Mouse (Mus musculus): ENCODE measurements around the gene Dnah2.

Gene Dnah2

DNA sequence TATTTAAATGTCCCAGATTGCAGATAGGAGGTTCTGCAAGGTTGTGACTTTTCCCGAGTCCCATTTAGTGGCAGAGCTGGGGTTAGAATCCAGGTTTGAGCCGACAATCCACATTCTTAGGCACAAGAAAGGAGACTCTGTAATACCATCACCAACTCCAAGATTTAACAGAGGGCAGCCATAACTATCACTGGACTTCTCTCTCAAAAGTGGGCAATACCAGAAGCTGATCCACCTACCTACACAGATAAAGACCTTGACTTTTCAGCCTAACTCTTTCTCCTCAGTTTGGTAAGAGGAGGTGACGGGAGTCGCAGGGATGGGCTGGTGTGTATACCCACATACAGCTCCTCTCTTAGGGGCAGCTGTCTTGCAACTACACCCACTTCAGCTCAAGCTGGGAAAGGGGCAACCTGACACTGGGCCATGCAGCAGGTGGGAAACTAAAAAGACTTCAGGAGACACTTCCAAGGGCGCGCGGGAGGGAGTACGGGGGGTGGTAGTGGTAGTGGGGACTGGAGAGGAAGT lies 131.9 kb downstream of the Dnah2 start:
- in situ Hi-C loops (cut with MboI; ENCODE audit: low pct_unique_long_range_greater_than_20kb in 1 of 2, low sequenced_read_pairs in 2 of 2, unreplicated experiment in 1 of 2): loop anchor here in 1 of 2 experiments (25.0 kb wide), 2 partner anchors 195 to 295 kb away; partner anchors contain the start of genes Atp1b2, Sat2 and Shbg

DNA sequence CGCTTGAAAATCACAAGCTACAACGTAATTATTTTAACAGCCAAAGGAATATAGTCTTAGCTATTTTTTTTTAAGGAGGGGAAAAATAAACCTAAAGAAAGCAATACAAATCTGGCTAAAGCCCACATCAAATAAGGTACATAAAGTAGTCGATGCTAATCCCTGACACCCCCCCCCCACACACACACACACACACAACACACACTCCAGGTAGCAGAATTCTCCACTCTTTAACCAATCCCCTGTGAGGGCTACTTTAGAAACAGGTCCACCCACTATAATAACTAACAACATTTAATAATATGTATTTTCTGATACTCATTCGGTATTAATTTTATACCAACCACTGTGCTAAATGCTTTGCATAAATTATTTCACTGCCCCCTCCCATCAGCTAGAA lies 132.4 kb downstream of the Dnah2 start:
- in situ Hi-C loops (cut with MboI; ENCODE audit: low pct_unique_long_range_greater_than_20kb in 1 of 2, low sequenced_read_pairs in 2 of 2, unreplicated experiment in 1 of 2): loop anchor here in 1 of 2 experiments (25.0 kb wide), 2 partner anchors 196 to 296 kb away; partner anchors contain the start of genes Atp1b2, Sat2 and Shbg

DNA sequence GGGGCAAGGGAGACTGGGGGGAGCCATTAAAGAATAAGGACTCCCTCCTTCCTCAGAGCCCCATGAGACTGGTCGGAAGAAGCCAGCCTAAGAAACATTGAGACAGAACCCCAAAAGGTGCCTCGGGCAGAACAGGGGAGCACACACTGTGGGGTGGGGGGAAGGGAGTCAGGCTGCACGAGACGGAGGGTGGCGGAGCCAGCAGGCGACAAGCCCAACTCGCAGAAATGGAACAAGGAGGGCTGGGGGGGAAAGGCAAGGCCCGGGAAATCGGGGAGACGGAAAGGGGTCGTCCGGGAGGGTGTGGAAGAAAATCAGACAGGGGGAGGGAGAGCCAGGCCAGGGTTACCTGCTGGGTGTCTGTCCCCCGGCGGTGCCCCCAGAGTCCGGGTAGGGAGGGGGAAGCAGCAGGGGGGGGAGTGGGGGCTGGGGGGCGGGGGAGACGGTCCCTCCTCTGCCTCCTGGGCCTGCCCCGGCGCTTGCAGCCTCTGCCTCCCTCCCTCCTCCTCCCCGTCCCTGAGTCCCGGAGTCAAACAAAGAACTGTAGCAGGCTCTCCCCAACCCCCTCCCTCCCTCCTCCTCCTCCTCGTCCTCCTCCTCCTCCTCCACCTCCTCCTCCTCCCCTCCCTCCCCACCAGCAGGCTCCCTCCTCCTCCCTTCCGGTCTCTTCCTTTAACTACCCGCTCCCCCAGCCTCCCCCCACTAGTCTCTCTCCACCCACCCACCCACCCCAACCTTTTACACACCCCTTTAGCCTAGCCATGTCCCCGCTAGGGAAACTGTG lies 133.1 kb downstream of the Dnah2 start:
- in situ Hi-C loops (cut with MboI; ENCODE audit: low pct_unique_long_range_greater_than_20kb in 1 of 2, low sequenced_read_pairs in 2 of 2, unreplicated experiment in 1 of 2): loop anchor here in 1 of 2 experiments (25.0 kb wide), 2 partner anchors 196 to 296 kb away; partner anchors contain the start of genes Atp1b2, Sat2 and Shbg

DNA sequence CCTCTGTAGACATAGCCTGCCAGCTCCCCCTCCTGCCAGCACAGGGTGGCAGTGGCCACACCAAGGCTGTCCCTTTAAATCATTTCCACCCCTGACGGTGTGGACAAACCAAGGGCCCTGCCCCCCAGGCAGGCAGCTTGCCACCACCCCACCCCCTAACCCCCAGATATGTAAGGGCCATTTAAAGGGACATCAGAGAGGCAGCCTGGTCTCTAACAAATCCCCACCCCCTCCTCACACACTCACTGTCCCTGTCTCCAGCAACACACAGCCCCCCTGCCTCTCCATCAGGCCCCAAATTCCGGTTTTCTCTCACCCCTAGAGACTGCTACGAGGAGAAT lies 133.6 kb downstream of the Dnah2 start:
- in situ Hi-C loops (cut with MboI; ENCODE audit: low pct_unique_long_range_greater_than_20kb in 1 of 2, low sequenced_read_pairs in 2 of 2, unreplicated experiment in 1 of 2): loop anchor here in 1 of 2 experiments (25.0 kb wide), 2 partner anchors 197 to 297 kb away; partner anchors contain the start of genes Atp1b2, Sat2 and Shbg

DNA sequence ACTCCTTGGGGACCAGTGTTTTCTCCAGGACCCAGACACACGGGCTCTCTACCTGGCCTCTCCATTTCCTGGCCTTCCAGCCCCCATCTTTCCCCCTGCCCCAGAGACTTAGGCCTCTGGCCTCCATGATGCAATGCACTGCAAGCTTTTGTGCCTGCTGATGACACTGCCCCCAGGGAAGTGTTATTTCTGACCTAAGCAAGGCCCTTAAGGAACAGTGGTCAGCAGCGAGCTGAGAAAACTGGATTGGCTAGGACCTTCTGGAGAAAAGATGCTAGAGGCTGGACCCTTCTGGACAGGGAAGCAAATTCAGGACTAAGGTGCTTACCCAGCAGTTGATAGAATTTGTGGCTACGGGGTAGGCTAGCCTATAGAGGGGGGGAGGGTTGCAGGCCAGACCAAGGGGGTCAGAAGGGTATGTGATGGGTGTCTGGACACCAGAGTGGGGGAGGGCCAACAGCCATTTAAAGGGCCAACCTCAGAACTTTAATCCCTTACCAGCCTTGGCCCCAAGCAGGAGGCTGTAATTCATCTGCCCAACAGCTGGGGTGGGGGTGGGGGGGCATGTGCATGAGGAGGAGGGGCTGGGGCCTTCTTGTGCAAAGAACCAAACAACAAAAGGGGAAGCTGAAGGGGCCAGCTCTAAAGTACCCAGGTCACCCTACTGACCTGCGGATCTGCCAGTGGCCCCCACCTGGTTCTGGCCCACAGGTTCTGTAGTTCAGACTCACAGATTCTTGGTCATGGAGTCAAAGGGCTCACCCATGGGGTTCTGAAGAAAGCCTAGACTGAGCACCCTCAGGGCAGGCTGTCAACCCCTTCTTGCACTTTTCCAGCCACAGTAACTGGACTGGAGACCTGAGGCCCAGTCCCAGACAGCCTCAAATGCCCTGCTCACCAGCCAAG lies 134.2 kb downstream of the Dnah2 start:
- in situ Hi-C loops (cut with MboI; ENCODE audit: low pct_unique_long_range_greater_than_20kb in 1 of 2, low sequenced_read_pairs in 2 of 2, unreplicated experiment in 1 of 2): loop anchor here in 1 of 2 experiments (25.0 kb wide), 2 partner anchors 198 to 298 kb away; partner anchors contain the start of genes Atp1b2, Sat2 and Shbg

DNA sequence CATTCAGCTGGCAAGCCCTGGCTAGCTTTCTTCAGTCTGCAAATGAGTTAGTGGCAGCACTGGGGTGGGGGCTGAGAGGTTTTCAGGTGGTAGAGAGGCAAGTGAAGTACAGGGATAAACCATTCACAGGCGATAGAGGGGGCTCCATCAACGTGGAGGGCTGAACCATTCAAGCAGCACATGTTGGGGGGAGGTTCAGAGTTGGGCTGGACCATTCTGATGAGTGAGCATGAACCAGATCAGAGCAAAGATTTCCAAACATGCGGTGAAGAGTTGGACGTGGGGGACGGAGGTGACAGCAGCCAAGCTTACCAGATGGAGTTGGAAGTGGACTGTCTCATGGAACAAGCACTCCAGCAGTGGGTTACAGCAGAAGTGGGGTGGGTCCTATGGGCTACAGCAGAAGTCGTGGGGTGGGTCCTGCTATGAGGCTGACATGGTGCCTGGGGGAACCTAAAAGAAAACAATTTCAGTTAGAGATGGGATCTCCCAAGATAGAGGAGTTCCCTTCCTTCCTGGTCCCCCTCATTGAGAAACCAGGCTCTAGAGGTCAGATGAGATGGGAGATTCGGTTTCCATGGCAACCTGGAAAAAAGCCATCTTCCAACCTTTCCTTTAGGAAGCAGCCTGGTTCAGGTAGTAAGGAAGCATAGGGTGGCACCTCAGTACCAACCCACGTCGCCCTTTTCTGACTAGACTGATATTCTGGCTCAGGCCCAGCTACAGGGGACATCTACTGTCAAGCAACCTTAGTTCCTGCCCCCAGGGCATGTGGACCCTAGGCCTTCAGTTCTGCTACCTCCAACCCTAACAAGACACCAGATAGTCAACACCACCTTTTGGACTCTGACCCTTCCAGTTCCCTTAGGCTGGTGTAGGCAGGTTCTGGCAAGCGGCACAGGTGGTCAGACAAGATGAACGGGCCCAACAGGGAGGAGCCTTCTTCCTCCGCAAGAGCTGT lies 135.4 kb downstream of the Dnah2 start, which contains the start of gene Kdm6b:
TSS of gene Kdm6b (minus strand) at position 455 of the 961 bp plus-strand sequence.
- in situ Hi-C loops (cut with MboI; ENCODE audit: low pct_unique_long_range_greater_than_20kb in 1 of 2, low sequenced_read_pairs in 2 of 2, unreplicated experiment in 1 of 2): loop anchor here in 1 of 2 experiments (25.0 kb wide), 2 partner anchors 199 to 299 kb away; partner anchors contain the start of genes Atp1b2, Sat2 and Shbg

DNA sequence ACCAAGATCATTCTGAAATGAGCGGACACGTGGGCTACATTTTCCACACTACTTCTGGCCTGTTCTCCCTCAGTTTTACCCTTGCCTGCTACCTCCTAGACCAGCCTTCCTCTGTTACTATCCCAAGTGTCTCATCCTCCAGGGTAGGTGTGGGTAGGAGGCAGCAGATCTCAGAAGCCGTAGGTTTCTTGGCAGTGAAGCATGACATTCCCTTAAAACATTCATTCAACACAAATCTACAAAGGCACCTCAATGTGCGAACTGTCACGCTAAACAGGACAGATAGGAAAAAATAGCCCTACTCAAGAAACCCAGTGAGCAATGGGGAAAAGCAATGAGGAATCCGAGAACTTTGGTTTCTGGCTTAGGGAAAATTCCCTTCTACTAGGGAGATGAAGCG lies 136.4 kb downstream of the Dnah2 start:
- in situ Hi-C loops (cut with MboI; ENCODE audit: low pct_unique_long_range_greater_than_20kb in 1 of 2, low sequenced_read_pairs in 2 of 2, unreplicated experiment in 1 of 2): loop anchor here in 1 of 2 experiments (25.0 kb wide), 2 partner anchors 200 to 300 kb away; partner anchors contain the start of genes Atp1b2, Sat2 and Shbg

DNA sequence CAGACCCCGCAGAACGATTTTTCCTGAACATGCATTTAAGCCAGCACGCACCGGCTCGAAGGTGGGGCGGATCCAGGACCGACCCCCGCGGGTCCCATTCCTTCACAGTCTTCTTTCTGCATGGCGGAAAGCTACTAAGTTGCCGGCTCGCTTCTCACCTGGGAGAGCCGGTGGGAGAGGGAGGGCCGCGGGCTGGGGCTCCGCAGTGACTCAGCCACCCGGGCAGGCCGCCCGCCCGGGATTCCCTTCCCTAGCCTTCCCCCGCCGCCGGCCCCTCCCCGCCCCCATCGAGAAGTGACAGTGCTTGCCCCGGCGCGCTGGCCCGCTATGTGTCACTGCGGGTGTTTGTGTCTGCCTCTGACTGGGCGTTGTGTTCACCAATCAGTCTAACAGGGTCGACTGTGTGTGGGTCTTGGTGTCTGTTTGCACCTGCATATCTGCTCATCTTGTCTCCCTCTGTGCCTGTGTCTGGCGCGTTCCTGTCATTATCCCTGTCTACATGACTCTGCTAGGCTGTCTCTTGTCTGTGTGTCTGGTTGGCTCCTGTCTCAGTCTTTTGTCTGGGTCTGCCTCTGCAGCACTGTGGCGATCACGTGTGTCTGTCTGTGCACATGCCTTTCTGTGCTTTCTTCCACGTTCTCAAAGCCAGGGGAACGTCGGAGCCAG lies 137.2 kb downstream of the Dnah2 start:
- in situ Hi-C loops (cut with MboI; ENCODE audit: low pct_unique_long_range_greater_than_20kb in 1 of 2, low sequenced_read_pairs in 2 of 2, unreplicated experiment in 1 of 2): loop anchor here in 1 of 2 experiments (25.0 kb wide), 2 partner anchors 201 to 301 kb away; partner anchors contain the start of genes Atp1b2, Sat2 and Shbg

DNA sequence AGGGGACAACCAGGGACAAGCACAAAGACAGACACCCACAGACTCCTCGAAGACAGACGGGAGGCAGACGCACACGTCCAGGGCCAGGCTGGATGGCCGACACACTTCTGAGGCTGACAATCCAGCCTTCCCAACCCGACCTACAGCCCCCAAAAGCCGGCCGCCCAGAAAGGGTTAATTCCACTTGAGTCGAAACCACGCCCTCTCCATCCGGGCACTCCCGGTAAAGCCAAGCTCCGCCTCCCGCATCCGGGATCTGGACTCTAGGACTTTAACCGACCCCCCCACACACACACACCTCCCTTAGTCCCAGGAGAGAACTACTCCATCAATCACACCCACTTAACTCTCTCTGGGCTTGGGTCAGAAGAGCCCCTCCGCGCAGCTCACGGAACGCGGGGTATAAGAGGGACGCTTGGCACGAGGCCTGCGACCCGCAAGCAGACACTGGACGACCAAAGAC lies 137.8 kb downstream of the Dnah2 start:
- in situ Hi-C loops (cut with MboI; ENCODE audit: low pct_unique_long_range_greater_than_20kb in 1 of 2, low sequenced_read_pairs in 2 of 2, unreplicated experiment in 1 of 2): loop anchor here in 1 of 2 experiments (25.0 kb wide), 2 partner anchors 201 to 301 kb away; partner anchors contain the start of genes Atp1b2, Sat2 and Shbg

DNA sequence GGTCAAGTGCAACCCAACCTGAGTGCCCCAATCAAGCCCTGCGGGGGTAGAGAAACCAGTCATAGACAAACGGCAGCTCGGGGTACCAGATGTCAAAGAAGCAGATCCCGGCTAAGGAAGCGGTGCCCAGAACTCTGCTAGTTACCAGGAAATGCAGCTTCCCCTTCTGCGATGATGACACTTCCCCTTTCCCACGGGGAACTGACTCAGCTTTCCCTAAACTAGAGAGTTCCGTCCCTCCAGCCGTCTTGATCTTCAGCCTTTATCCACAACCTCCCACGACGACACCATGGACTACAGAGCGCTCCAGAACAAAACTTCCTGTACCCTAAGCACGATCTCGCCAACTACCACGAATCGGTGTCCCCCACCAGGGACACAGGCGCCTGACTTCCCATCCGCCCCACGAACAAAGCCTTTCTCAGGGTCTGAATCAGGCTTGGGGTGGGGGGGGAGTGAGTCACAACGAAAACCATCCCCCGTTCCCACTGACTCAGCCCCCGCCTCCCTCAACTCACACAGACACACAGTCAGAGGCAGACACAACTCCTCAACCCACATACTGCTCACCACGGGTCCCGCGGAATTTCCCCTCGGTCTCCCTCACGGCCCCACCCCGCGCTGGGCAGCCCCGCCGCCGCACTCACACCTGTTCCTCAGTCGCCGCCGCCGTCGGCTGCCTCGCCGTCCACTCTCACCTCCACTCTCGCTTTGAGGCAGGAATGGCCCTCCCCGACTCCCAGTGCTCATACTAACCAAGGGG lies 138.4 kb downstream of the Dnah2 start:
- in situ Hi-C loops (cut with MboI; ENCODE audit: low pct_unique_long_range_greater_than_20kb in 1 of 2, low sequenced_read_pairs in 2 of 2, unreplicated experiment in 1 of 2): loop anchor here in 1 of 2 experiments (25.0 kb wide), 2 partner anchors 202 to 302 kb away; partner anchors contain the start of genes Atp1b2, Sat2 and Shbg

DNA sequence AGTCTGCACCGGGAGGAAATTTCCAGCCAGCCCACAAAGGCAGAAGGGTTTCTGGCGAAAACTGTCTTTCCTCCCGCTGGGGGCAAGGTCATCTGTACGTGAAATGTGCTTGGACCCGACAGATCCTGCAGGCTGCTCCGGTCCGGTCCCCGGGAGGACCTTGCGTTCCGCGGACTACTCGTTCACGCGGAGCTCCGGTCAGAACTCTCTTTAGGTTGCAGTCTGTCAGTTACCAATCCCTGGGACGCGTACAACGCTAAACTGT lies 138.9 kb downstream of the Dnah2 start:
- in situ Hi-C loops (cut with MboI; ENCODE audit: low pct_unique_long_range_greater_than_20kb in 1 of 2, low sequenced_read_pairs in 2 of 2, unreplicated experiment in 1 of 2): loop anchor here in 1 of 2 experiments (25.0 kb wide), 2 partner anchors 202 to 302 kb away; partner anchors contain the start of genes Atp1b2, Sat2 and Shbg

DNA sequence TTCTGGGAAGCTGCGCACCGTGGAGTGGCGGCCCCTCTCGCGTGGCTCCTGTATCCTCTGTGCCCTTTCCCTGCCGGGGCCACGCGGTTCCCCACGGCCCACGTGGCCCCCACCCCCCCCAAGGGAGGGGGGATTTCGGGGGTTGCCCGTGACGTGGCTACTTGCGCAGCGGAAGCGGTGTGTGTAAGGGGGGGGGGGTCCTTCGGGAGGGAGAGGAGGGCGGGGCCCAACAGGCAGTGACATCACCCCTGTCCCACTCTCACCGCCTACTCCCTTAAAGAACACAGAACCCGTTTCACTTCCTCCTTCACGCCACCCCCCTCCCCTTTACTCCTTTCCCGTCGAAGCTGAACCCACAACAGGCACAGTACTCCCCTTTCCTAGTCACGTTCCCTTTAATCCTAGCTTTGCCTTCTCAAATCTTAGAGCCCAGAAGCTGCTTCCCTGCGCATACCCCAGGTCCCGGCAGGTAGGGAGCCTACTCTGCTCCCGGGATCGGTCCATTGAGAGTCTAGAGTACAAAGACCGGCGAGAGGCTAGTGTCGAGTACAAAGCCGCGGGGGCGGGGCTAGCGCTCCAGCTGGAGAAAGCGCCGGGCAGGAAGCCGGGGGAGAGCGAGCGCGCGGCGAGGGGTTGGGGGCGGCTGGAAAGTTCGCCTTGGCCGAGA lies 139.4 kb downstream of the Dnah2 start:
- in situ Hi-C loops (cut with MboI; ENCODE audit: low pct_unique_long_range_greater_than_20kb in 1 of 2, low sequenced_read_pairs in 2 of 2, unreplicated experiment in 1 of 2): loop anchor here in 1 of 2 experiments (25.0 kb wide), 2 partner anchors 203 to 303 kb away; partner anchors contain the start of genes Atp1b2, Sat2 and Shbg

DNA sequence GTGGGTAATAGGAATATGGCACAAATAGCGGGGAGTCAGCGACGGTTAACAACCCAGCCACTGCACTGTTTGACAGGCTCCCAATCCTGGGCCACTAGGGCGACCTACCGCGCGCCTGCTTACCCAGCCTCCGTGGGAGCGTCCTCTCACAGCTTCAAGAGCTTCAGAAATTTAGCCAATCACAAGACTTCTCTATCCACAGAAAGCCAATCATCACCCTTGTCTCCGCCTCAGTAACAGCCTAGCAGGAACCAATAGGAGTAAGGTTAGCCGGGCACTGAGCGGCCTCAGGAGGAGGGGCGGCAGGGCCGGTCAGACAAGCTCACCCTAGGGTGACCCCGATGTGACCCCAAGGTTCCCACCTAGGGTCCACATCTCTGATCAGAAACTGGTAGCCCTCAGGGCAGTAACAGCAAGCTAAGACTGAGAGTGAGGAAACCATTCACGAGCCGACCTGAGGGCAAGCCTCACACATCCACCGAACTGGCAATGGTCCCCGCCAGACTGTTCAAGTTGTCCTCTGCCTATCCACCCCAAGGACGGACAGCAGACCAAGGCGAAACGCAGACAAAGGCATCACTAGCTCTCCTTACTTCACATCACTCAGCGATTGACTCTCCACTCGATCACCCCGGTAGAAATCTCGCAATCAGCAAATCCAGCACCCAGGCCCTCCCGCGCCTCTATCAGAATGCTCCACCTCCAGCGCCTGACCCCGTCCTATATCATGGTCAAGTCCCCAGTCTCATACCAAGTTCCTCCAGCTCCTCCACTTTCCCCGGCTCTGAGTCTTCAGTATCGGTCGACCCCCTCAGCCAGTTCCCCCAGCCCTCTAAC lies 140.2 kb downstream of the Dnah2 start:
- in situ Hi-C loops (cut with MboI; ENCODE audit: low pct_unique_long_range_greater_than_20kb in 1 of 2, low sequenced_read_pairs in 2 of 2, unreplicated experiment in 1 of 2): loop anchor here in 1 of 2 experiments (25.0 kb wide), 2 partner anchors 204 to 304 kb away; partner anchors contain the start of genes Atp1b2, Sat2 and Shbg

DNA sequence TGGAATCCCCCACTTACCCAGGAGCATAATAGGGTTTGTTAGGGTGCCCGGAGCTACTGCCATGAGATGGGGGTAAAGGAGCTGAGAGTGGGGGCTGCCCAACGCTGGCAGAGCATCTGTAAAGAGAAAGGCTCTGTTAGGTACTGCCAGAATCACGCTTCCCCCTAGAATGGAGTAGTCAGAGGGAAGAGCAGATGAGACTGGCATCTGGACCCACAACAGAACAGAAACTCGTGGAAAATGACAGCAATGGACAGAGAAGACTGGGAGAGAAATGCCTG lies 141.2 kb downstream of the Dnah2 start:
- in situ Hi-C loops (cut with MboI; ENCODE audit: low pct_unique_long_range_greater_than_20kb in 1 of 2, low sequenced_read_pairs in 2 of 2, unreplicated experiment in 1 of 2): loop anchor here in 1 of 2 experiments (25.0 kb wide), 2 partner anchors 205 to 305 kb away; partner anchors contain the start of genes Atp1b2, Sat2 and Shbg

Data from mouse embryonic stem cell (cell line).